Mouse (Mus musculus) liver, adult 2 months (tissue): ENCODE results near the gene Lrrc45. TPM values are rescaled to one million over a fixed set of nuclear protein-coding genes. Genes with fewer than 3 reads are reported as not detected.
A peak's percentile ranks its signal among the peaks of the same experiment; 100 is the strongest.

Experiments
- DNase-seq: peaks from one replicate; pipeline ENCODE4 v3.0.0-alpha.2; 2011; ENCODE audit warnings: low read depth, low spot score; ENCODE audit errors: extremely low read depth
- H3K27ac ChIP-seq: fragments of 200-500 bp; replicated peaks from 2 replicates; pipeline ENCODE4 v1.5.1; 2012; ENCODE audit warnings: low read depth, mild to moderate bottlenecking, control low read depth, inconsistent platforms, low read length; ENCODE audit not compliant: insufficient read depth
- H3K27me3 ChIP-seq: fragments of 200-500 bp; 2 replicates; pipeline ENCODE4 v1.6.1; 2012; ENCODE audit warnings: mild to moderate bottlenecking, moderate library complexity, low read length, inconsistent platforms; ENCODE audit not compliant: control insufficient read depth, insufficient read depth
- H3K36me3 ChIP-seq: fragments of 200-500 bp; 2 replicates; pipeline ENCODE4 v1.6.1; 2012; ENCODE audit warnings: low read length, inconsistent platforms; ENCODE audit not compliant: control insufficient read depth, insufficient read depth
- H3K4me1 ChIP-seq: fragments of 200-500 bp; 2 replicates; pipeline ENCODE4 v1.6.1; 2011; ENCODE audit warnings: low read length; ENCODE audit not compliant: control insufficient read depth, insufficient read depth
- H3K4me3 ChIP-seq: fragments of 200-500 bp; 2 replicates; pipeline ENCODE4 v1.5.1; 2011; ENCODE audit warnings: low read depth, mild to moderate bottlenecking, control low read depth, low read length, moderate library complexity; ENCODE audit not compliant: insufficient read depth
- H3K79me2 ChIP-seq: fragments of 200-500 bp; 2 replicates; pipeline ENCODE4 v1.6.1; 2012; ENCODE audit warnings: inconsistent platforms, mild to moderate bottlenecking, low read length, moderate library complexity; ENCODE audit not compliant: control insufficient read depth, insufficient read depth
- H3K9ac ChIP-seq: fragments of 200-500 bp; 2 replicates; pipeline ENCODE4 v1.6.1; 2012; ENCODE audit warnings: low read depth, mild to moderate bottlenecking, control low read depth, inconsistent platforms, low read length
- CTCF ChIP-seq: fragments of 200-500 bp; IDR thresholded peaks from 2 replicates; pipeline ENCODE4 v1.5.1; 2011; ENCODE audit warnings: low read depth, low read length, control low read depth
- POLR2A ChIP-seq: fragments of 200-500 bp; IDR thresholded peaks from 2 replicates; pipeline ENCODE4 v1.6.1; 2011; ENCODE audit warnings: low read length, control low read depth; ENCODE audit not compliant: insufficient read depth; ENCODE audit errors: extremely low read depth
- WGBS: fragments of 180-500 bp; shearing (Covaris S2); methylation state at CpG from one replicate; pipeline ENCODE4 v1.1.7; 2018; 5-methylcytosine and 5-hydroxymethylcytosine counted together
- polyA plus RNA-seq: library from polyadenylated mRNA; depleted of rRNA; stranded (reverse); fragments of >200 nt; gene quantifications from 2 replicates; pipeline ENCODE4 v1.2.3, GENCODE M21; 2012
- total RNA-seq: library from RNA; depleted of rRNA; stranded (reverse); fragments of >200 nt; gene quantifications from 2 replicates; pipeline ENCODE4 v1.2.3, GENCODE M21; 2014

Lrrc45 gene
- total and polyA plus RNA-seq, 2 experiments, result 5.1 to 9.8 TPM

DNA sequence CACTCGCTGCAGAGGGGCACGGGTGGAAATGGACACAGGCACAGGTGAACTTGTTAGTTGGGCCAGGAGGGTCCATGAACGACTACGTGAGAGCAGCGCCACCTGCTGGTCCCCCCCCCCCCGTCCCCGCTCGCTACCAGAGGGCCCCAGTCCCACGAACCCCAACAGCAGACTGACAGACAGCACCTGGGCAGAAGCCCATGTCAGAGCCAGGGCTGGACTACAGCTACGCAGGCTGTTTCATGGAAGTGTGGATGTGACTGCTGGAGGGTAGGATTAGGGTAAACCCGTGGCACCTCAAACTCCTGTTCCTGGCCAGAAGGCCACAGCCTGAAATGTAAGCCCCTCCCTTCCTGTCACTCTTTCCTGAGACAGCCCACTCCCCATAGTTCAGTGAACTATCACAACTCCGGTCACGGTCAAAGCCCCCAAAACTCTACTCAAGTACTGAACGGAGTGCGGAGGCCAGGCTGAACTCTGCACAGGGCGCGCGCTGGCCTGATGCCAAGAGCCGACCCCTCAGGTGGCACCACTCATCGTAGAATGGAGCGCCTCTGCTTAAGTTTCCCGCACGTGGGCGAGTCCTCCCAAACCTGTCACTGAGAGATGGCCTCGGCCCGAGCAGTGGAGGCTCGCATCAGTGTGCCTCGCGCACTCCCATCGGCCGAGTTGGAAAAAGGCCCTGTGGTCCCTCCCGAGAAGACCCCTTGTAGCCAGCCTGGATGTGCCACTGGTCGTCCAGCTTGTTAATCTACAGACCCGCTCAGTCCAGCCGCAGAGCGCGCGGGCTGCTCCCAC lies 755 bp upstream of the Lrrc45 start:
- H3K27me3 ChIP-seq, result no peaks in the 10 kb centered on the region
- WGBS, result under 1% methylated on average over 38 of the region's 38 CpGs
- peaks cover 9% of the 10 kb centered on the region for H3K4me1 ChIP-seq
- peak overlapping the region; percentile 68 for H3K9ac ChIP-seq
- peak; percentile 62 for DNase-seq
- H3K79me2 ChIP-seq, result no peaks in the 10 kb centered on the region
- TF ChIP-seq CTCF (peak; percentile 75), POLR2A (no peak)
- H3K36me3 ChIP-seq, result no peaks in the 10 kb centered on the region
- H3K4me3 ChIP-seq, result peak overlapping the region; percentile 61
- peak overlapping the region; percentile 32 for H3K27ac ChIP-seq

DNA sequence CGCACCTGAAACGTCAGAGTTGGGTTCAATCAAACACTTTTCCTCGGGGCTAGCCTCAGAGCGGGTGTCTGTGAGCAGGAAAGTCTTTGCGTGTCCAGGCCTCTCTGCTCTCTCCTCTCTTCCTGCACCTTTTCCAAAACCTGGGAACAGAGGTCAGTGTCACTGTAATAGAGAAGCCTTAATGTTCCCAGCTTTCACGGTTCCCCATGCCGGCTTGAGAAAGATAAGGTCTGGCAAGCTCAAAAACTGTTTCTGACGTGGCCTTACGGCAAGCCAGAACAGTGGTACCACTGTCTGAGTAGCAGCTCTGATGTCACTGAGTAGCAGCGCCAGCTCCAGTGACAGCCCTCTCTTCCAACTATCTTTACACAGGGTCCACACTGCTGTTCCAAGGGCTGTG lies 821 bp downstream of the Lrrc45 start:
- Histone ChIP-seq H3K27me3 (no peaks in the 10 kb centered on the region), H3K4me1 (peaks cover 9% of the 10 kb centered on the region), H3K27ac (no peak overlapping the region), H3K9ac (peak overlapping the region; percentile 48), H3K79me2 (no peaks in the 10 kb centered on the region), H3K4me3 (no peak overlapping the region; the same call in 1 of the 2 replicates), H3K36me3 (no peaks in the 10 kb centered on the region)
- no peak for DNase-seq
- TF ChIP-seq POLR2A (no peak), CTCF (no peak)
- WGBS, result 47% methylated on average over 10 of the region's 10 CpGs

DNA sequence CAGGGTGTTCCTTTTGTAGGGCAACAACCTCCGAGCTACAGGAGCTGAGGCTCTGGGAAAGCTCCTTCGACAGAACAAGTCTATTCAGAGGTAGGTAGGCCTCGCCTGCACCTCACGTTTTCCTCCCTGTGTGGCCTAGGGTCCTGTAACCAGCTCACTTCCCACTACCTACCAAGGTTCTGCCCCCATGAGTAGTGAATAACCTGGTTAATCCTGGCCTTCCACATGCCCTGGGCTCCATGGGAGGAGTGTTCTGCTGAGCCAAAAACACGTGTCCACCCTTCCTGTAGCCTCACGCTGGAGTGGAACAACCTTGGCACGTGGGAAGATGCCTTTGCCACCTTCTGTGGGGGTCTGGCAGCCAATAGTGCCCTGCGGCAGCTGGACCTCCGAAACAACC lies 1.4 kb downstream of the Lrrc45 start:
- Histone ChIP-seq H3K4me3 (no peak overlapping the region), H3K27ac (no peak overlapping the region), H3K9ac (no peak overlapping the region), H3K36me3 (no peaks in the 10 kb centered on the region), H3K79me2 (no peaks in the 10 kb centered on the region), H3K4me1 (peaks cover 9% of the 10 kb centered on the region), H3K27me3 (no peaks in the 10 kb centered on the region)
- 92% methylated on average over 9 of the region's 9 CpGs for WGBS
- TF ChIP-seq POLR2A, result no peak
- TF ChIP-seq CTCF, result no peak
- no peak for DNase-seq

DNA sequence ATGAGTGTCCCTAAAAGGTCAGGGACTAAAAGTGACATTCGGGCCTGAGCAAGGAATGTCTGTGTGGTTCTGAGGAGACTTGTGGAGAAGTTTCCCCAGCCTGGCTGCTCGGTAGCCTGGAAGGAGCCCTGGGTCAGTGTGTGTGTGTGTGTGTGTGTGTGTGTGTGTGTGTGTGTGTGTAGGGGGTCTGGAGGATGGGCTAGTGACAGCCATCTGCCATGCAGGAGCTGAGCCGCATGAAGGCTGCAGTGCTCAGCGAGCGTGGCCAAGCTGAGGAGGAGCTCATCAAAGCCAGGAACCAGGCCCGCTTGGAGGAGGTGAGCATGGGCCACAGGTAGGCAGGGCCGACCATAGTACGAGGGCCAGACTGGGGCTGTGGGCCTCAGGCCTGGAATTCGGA lies 5.5 kb downstream of the Lrrc45 start:
- Histone ChIP-seq H3K9ac (no peak overlapping the region), H3K36me3 (no peaks in the 10 kb centered on the region), H3K79me2 (no peaks in the 10 kb centered on the region), H3K4me1 (peaks cover 9% of the 10 kb centered on the region), H3K27ac (no peak overlapping the region), H3K4me3 (no peak overlapping the region), H3K27me3 (no peaks in the 10 kb centered on the region)
- 94% methylated on average over 9 of the region's 9 CpGs for WGBS
- no peak for DNase-seq
- TF ChIP-seq POLR2A (no peak), CTCF (no peak)

DNA sequence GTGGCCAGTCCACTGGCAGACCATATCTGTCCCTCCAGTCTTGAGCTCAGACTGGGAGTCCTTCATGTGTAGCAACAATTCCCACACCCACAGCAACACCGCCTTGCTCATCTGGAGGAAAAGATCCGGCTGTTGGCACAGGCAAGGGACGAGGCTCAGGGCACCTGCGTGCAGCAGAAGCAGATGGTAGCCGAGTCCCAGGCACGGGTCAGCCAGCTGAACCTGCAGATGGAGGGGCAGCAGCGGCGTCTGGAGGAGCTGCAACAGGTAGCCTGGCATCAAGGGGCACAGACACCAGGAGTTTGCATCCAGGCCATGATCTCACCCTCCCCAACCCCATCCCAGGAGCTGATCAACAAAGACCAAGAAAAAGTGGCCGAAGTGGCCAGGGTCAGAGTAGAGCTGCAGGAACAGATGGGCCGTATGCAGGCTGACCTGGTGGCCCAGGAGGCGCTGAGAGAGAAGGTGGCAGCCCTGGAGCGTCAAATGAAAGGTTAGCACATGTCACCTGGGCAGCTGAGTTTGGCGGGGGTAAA lies 6.2 kb downstream of the Lrrc45 start:
- H3K27ac ChIP-seq, result no peak overlapping the region
- no peak for TF ChIP-seq CTCF
- no peak for TF ChIP-seq POLR2A
- WGBS, result 94% methylated on average over 13 of the region's 13 CpGs
- no peak overlapping the region for H3K9ac ChIP-seq
- H3K4me1 ChIP-seq, result 0 out of 2 replicates have a peak, but pooled peaks cover 4% of the 10 kb centered on the region
- no peaks in the 10 kb centered on the region for H3K79me2 ChIP-seq
- no peak overlapping the region for H3K4me3 ChIP-seq
- peaks cover 1% of the 10 kb centered on the region; the same call in 1 of the 2 replicates for H3K36me3 ChIP-seq
- H3K27me3 ChIP-seq, result no peaks in the 10 kb centered on the region
- no peak for DNase-seq

DNA sequence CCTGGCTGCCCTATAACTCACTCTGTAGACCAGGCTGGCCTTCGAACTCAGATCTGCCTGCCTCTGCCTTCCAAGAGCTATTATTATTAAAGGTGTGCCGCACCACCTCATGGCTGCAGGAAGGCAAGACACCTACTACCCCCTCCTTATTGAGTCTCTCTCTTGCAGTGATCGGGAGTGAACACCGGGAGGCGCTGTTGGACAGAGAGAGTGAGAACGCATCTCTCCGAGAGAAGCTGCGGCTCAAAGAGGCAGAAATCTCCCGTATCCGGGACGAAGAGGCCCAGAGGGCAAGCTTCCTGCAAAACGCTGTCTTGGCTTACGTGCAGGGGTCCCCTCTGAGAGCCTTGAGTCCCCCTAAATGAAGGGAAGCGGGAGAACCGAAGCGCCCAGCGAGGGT lies 6.7 kb downstream of the Lrrc45 start:
- Histone ChIP-seq H3K36me3 (peaks cover 2% of the 10 kb centered on the region), H3K27ac (no peak overlapping the region), H3K9ac (no peak overlapping the region), H3K4me1 (0 out of 2 replicates have a peak, but pooled peaks cover 4% of the 10 kb centered on the region), H3K27me3 (no peaks in the 10 kb centered on the region), H3K79me2 (no peaks in the 10 kb centered on the region), H3K4me3 (no peak overlapping the region)
- peak; percentile 68 for DNase-seq
- TF ChIP-seq CTCF (peak; percentile 93), POLR2A (no peak)
- WGBS, result 15% methylated on average over 17 of the region's 17 CpGs
